In genomic region chr14:75900793-75901499, GRCm38 (mm10) we compare ENCODE assay signal across 12 mouse cellular contexts. TPM values are rescaled to one million over a fixed set of nuclear protein-coding genes. Genes with fewer than 3 reads are reported as not detected.
DNase-seq lines count a peak whose midpoint lies in the region; ATAC-seq lines count a peak whose summit lies in the region.
"Had no signal": no experiment of that assay in that cellular context is flagged by ENCODE, and none has a peak within 500 bp of the region (broad histone marks: within the 10 kb centered on the region; RNA-seq: fewer than 3 reads in every experiment).

No protein-coding gene starts in this region.

- no peaks in the 10 kb centered on the region for H3K27me3 ChIP-seq in heart, embryonic 13.5 days (replicated peaks)
- no peaks in the 10 kb centered on the region for H3K27me3 ChIP-seq in heart, embryonic 11.5 days (ENCODE audit: control insufficient read depth, insufficient read depth, low read length)
- H3K27me3 ChIP-seq in embryonic facial prominence, embryonic 11.5 days (ENCODE audit: control insufficient read depth, insufficient read depth, low read length), result no peaks in the 10 kb centered on the region
- H3K27me3 ChIP-seq in hindbrain, embryonic 14.5 days (ENCODE audit: control insufficient read depth, insufficient read depth, low read length), result no peaks in the 10 kb centered on the region
- H3K27me3 ChIP-seq in midbrain, embryonic 16.5 days (ENCODE audit: control insufficient read depth, insufficient read depth, low read depth, low read length), result no peaks in the 10 kb centered on the region
- H3K27me3 ChIP-seq: heart, embryonic 15.5 days; lung, embryonic 15.5 days had no signal

- 0 out of 2 replicates have a peak overlapping the region, but pooled peaks have one; percentile 14 for H3K9ac ChIP-seq in heart, embryonic 13.5 days
- H3K9ac ChIP-seq in heart, embryonic 11.5 days (ENCODE audit: low read depth, low read length), result no peak overlapping the region
- H3K9ac ChIP-seq in embryonic facial prominence, embryonic 11.5 days (replicated peaks; ENCODE audit: low read length), result no peak overlapping the region
- no peak overlapping the region for H3K9ac ChIP-seq in hindbrain, embryonic 14.5 days
- no peak overlapping the region for H3K9ac ChIP-seq in midbrain, embryonic 16.5 days (ENCODE audit: low read depth, low read length)
- H3K9ac ChIP-seq: heart, embryonic 15.5 days; lung, embryonic 15.5 days had no signal

- H3K4me1 ChIP-seq in heart, embryonic 13.5 days, result peaks cover 7% of the 10 kb centered on the region; the same call in 1 of the 2 replicates
- H3K4me1 ChIP-seq in heart, embryonic 11.5 days (ENCODE audit: control insufficient read depth, insufficient read depth, low read length), result 0 out of 2 replicates have a peak, but pooled peaks cover 3% of the 10 kb centered on the region
- no peaks in the 10 kb centered on the region for H3K4me1 ChIP-seq in embryonic facial prominence, embryonic 11.5 days (ENCODE audit: control insufficient read depth, insufficient read depth, low read length)
- peaks cover 3% of the 10 kb centered on the region; the same call in 1 of the 2 replicates for H3K4me1 ChIP-seq in hindbrain, embryonic 14.5 days (replicated peaks; ENCODE audit: control insufficient read depth, insufficient read depth, low read length)
- H3K4me1 ChIP-seq in midbrain, embryonic 16.5 days (ENCODE audit: control insufficient read depth, insufficient read depth, low read length), result peaks cover 7% of the 10 kb centered on the region
- H3K4me1 ChIP-seq: heart, embryonic 15.5 days; lung, embryonic 15.5 days had no signal

- no peak overlapping the region for H3K4me2 ChIP-seq in heart, embryonic 13.5 days
- H3K4me2 ChIP-seq in heart, embryonic 11.5 days, result no peak overlapping the region
- no peak overlapping the region for H3K4me2 ChIP-seq in embryonic facial prominence, embryonic 11.5 days (ENCODE audit: low read depth, low read length)
- no peak overlapping the region for H3K4me2 ChIP-seq in hindbrain, embryonic 14.5 days (replicated peaks)
- H3K4me2 ChIP-seq in midbrain, embryonic 16.5 days (ENCODE audit: low read length), result no peak overlapping the region
- H3K4me2 ChIP-seq: heart, embryonic 15.5 days; lung, embryonic 15.5 days had no signal

- 0 out of 2 replicates have a peak overlapping the region, but pooled peaks have one; percentile 9 for H3K27ac ChIP-seq in heart, embryonic 13.5 days (replicated peaks)
- H3K27ac ChIP-seq in heart, embryonic 11.5 days (ENCODE audit: low read depth, low read length), result no peak overlapping the region
- no peak overlapping the region for H3K27ac ChIP-seq in embryonic facial prominence, embryonic 11.5 days (replicated peaks; ENCODE audit: low read depth, low read length)
- H3K27ac ChIP-seq in hindbrain, embryonic 14.5 days, result peak overlapping the region; percentile 71
- H3K27ac ChIP-seq in midbrain, embryonic 16.5 days (ENCODE audit: low read length), result peak overlapping the region; percentile 73
- H3K27ac ChIP-seq: heart, embryonic 15.5 days; lung, embryonic 15.5 days had no signal

- peak; percentile 40 for DNase-seq in embryonic facial prominence, embryonic 11.5 days (ENCODE audit: low spot score)
- no peak for DNase-seq in hindbrain, embryonic 14.5 days (ENCODE audit: low spot score)
- DNase-seq in spleen, adult 12 weeks (ENCODE audit: low spot score), result no peak
- no peak for DNase-seq in layer of hippocampus, adult 8-10 months (ENCODE audit: low spot score in 2 of 2)
- DNase-seq in testis, postnatal 14 days (ENCODE audit: low spot score), result no peak
- DNase-seq: cerebellum, postnatal 14 days; thymus, postnatal 14 days had no signal

- H3K9me3 ChIP-seq in heart, embryonic 13.5 days, result no peaks in the 10 kb centered on the region
- H3K9me3 ChIP-seq in heart, embryonic 11.5 days (replicated peaks; ENCODE audit: control insufficient read depth, low read length), result no peaks in the 10 kb centered on the region
- no peaks in the 10 kb centered on the region for H3K9me3 ChIP-seq in embryonic facial prominence, embryonic 11.5 days (replicated peaks; ENCODE audit: control insufficient read depth, low read length)
- H3K9me3 ChIP-seq in hindbrain, embryonic 14.5 days (ENCODE audit: control insufficient read depth, low read length), result no peaks in the 10 kb centered on the region
- H3K9me3 ChIP-seq in midbrain, embryonic 16.5 days (replicated peaks; ENCODE audit: control insufficient read depth, low read length, poor library complexity, severe bottlenecking), result no peaks in the 10 kb centered on the region
- H3K9me3 ChIP-seq: heart, embryonic 15.5 days; lung, embryonic 15.5 days had no signal

- no peak overlapping the region for H3K4me3 ChIP-seq in heart, embryonic 13.5 days
- no peak overlapping the region for H3K4me3 ChIP-seq in heart, embryonic 11.5 days (ENCODE audit: low read depth, low read length)
- no peak overlapping the region for H3K4me3 ChIP-seq in embryonic facial prominence, embryonic 11.5 days (ENCODE audit: low read depth, low read length)
- H3K4me3 ChIP-seq in hindbrain, embryonic 14.5 days (replicated peaks; ENCODE audit: low read length), result no peak overlapping the region
- H3K4me3 ChIP-seq in midbrain, embryonic 16.5 days (ENCODE audit: low read depth, low read length), result no peak overlapping the region
- H3K4me3 ChIP-seq: heart, embryonic 15.5 days; lung, embryonic 15.5 days had no signal

- H3K36me3 ChIP-seq in heart, embryonic 13.5 days, result peaks cover 30% of the 10 kb centered on the region
- H3K36me3 ChIP-seq in heart, embryonic 11.5 days (ENCODE audit: control insufficient read depth, insufficient read depth, low read length), result peaks cover 12% of the 10 kb centered on the region
- no peaks in the 10 kb centered on the region; the same call in 1 of the 2 replicates for H3K36me3 ChIP-seq in embryonic facial prominence, embryonic 11.5 days (replicated peaks; ENCODE audit: control insufficient read depth, insufficient read depth, low read depth, low read length)
- peaks cover 25% of the 10 kb centered on the region for H3K36me3 ChIP-seq in hindbrain, embryonic 14.5 days (replicated peaks; ENCODE audit: control insufficient read depth, insufficient read depth)
- H3K36me3 ChIP-seq in midbrain, embryonic 16.5 days (ENCODE audit: control insufficient read depth, insufficient read depth, low read length), result 0 out of 2 replicates have a peak, but pooled peaks cover 3% of the 10 kb centered on the region

- ATAC-seq in heart, embryonic 13.5 days (ENCODE audit: extremely low read depth, insufficient number of reproducible peaks, low FRiP score, low TSS enrichment), result no peak
- ATAC-seq in heart, embryonic 11.5 days (replicated peaks; ENCODE audit: insufficient number of reproducible peaks, low FRiP score, low TSS enrichment), result no peak
- ATAC-seq in embryonic facial prominence, embryonic 11.5 days (replicated peaks; ENCODE audit: insufficient number of reproducible peaks, low FRiP score, low TSS enrichment, low read depth), result 0 out of 2 replicates have a peak, but pooled peaks have one; percentile 42
- ATAC-seq in hindbrain, embryonic 14.5 days (ENCODE audit: low FRiP score), result peak; percentile 46; the same call in 1 of the 2 replicates
- peak; percentile 65 for ATAC-seq in midbrain, embryonic 16.5 days

- 63% methylated on average over 5 of the region's 5 CpGs for WGBS in heart, embryonic 13.5 days
- WGBS in heart, embryonic 11.5 days (ENCODE audit: insufficient replicate concordance), result 60% methylated on average over 5 of the region's 5 CpGs
- WGBS in embryonic facial prominence, embryonic 11.5 days, result 49% methylated on average over 5 of the region's 5 CpGs
- WGBS in hindbrain, embryonic 14.5 days, result 55% methylated on average over 5 of the region's 5 CpGs
- 42% methylated on average over 5 of the region's 5 CpGs for WGBS in midbrain, embryonic 16.5 days

RNA-seq across cellular contexts. Expression of gene Kctd4, which starts 53.9 kb away (rescaled TPM):
- 0.18 and 0.25 TPM in 2 replicates for polyA plus RNA-seq in heart, embryonic 13.5 days (2015; fragmentation: Nextera tagmentation; extraction: Ambion mirVana)
- polyA plus RNA-seq in heart, embryonic 11.5 days (2014; fragmentation: Nextera tagmentation; extraction: Ambion mirVana), result 0.13 and 0.50 TPM in 2 replicates
- polyA plus RNA-seq in embryonic facial prominence, embryonic 11.5 days (2014; fragmentation: Nextera tagmentation; extraction: Ambion mirVana), result 0.34 and 0.38 TPM in 2 replicates
- polyA plus RNA-seq in hindbrain, embryonic 14.5 days (2014; fragmentation: Nextera tagmentation; extraction: Ambion mirVana), result 7.9 and 9.0 TPM in 2 replicates
- polyA plus RNA-seq in midbrain, embryonic 16.5 days (2015; fragmentation: Nextera tagmentation; extraction: Ambion mirVana), result 9.3 and 9.7 TPM in 2 replicates
- total RNA-seq in layer of hippocampus, adult 8-10 months (2022), result 10 to 100 TPM; 43.2 to 58.2 (median 50.4) TPM

RNA-seq across cellular contexts. Expression of gene Tpt1, which starts 56.1 kb away (rescaled TPM):
- 849 and 910 TPM in 2 replicates for polyA plus RNA-seq in heart, embryonic 13.5 days (2015; fragmentation: Nextera tagmentation; extraction: Ambion mirVana)
- 1,014 and 1,054 TPM in 2 replicates for polyA plus RNA-seq in heart, embryonic 11.5 days (2014; fragmentation: Nextera tagmentation; extraction: Ambion mirVana)
- polyA plus RNA-seq in embryonic facial prominence, embryonic 11.5 days (2014; fragmentation: Nextera tagmentation; extraction: Ambion mirVana), result 1,068 and 1,141 TPM in 2 replicates
- polyA plus RNA-seq in hindbrain, embryonic 14.5 days (2014; fragmentation: Nextera tagmentation; extraction: Ambion mirVana), result 775 and 871 TPM in 2 replicates
- polyA plus RNA-seq in midbrain, embryonic 16.5 days (2015; fragmentation: Nextera tagmentation; extraction: Ambion mirVana), result 606 and 643 TPM in 2 replicates
- 1,000 to 10,000 TPM in 2 of 4 experiments, 100 to 1,000 TPM in 2; 898 to 1,122 (median 1,004) TPM for total RNA-seq in layer of hippocampus, adult 8-10 months (2022)

Comparison
In these comparisons a context has a peak if more than half of its experiments do, and no peak if none do; other contexts are left out.
1. H3K27ac ChIP-seq: peak in heart, embryonic 13.5 days (single experiment), hindbrain, embryonic 14.5 days (single experiment) and midbrain, embryonic 16.5 days (single experiment); none in heart, embryonic 11.5 days (single experiment) and embryonic facial prominence, embryonic 11.5 days (single experiment).
2. ATAC-seq: peak in embryonic facial prominence, embryonic 11.5 days (single experiment), hindbrain, embryonic 14.5 days (single experiment) and midbrain, embryonic 16.5 days (single experiment); none in heart, embryonic 13.5 days (single experiment) and heart, embryonic 11.5 days (single experiment).